Mouse (Mus musculus) liver, adult 2 months (tissue): ENCODE results near the gene Cldn18.

Source experiments
- CTCF ChIP-seq: fragments of 200-500 bp; IDR thresholded peaks from 2 replicates; pipeline ENCODE4 v1.5.1; 2011; ENCODE audit warnings: low read depth, low read length, control low read depth
- POLR2A ChIP-seq: fragments of 200-500 bp; IDR thresholded peaks from 2 replicates; pipeline ENCODE4 v1.6.1; 2011; ENCODE audit warnings: low read length, control low read depth; ENCODE audit not compliant: insufficient read depth; ENCODE audit errors: extremely low read depth

DNA sequence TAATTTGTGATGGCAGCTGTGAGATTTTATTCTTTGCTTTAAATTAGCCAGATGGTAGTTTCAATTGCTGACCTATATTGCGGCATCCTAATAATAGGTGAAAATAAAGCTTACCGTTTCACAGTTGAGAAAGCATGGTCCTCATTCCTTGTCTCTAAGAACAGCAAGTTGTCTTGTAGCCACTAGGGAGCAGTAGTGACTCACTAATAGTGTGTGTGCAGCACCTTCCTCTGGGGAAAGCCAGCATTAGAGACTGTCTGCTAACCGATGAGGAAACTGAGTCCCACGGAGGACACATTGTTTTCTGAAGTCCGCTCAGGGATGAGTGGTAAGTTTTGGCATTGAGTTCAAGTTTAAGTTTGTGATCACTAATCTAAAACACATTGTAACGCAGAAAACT lies 46.5 kb upstream of the Cldn18 start:
- no peak for TF ChIP-seq CTCF
- TF ChIP-seq POLR2A: no peak
